Mouse (Mus musculus): ENCODE measurements around the gene Wipf2. TPM values are rescaled to one million over a fixed set of nuclear protein-coding genes. Genes with fewer than 3 reads are reported as not detected.
A peak's percentile ranks its signal among the peaks of the same experiment; 100 is the strongest.
"Not testable (repeated sequence)": the region's sequence is repeated elsewhere in the genome, so short reads cannot be mapped to it uniquely, and the experiment has no call there.

The Wipf2 gene
- 4.5 and 5.0 TPM in 2 replicates for polyA plus RNA-seq (2015; fragmentation: Nextera tagmentation; extraction: Ambion mirVana)

DNA sequence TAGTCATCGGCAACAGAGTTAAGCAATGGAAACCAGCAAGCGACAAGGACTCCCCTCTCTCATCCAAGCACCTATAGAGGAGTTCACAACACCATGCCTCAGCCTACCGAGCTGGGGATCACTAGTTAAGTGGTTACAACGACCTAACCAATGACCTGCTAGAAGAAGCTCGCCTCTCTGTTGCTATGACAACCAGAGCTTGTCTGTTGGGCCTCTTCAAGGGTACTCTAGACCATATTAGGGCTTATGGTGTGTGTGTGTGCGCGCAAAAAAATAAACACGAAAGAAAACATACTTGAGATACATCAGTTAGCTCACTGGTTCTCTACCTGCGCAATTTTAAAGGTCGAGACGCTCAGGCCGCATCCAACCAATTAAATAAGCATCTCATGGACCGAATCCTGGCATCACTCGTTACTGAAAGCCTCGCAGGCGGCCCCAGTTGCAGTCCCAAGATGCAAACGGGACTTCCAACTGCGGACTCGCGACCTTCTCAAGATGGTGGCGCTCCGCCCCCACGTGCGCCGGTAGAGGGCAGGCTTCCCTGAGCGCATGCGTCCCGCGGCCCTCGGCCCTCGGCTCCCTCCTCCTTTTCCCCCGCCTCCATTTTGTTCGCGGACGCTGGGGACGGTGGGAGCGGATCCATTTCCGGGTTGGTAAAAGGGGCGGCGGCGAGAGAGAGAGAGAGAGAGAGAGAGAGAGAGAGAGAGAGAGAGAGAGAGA is at the start of gene Wipf2:
TSS of gene Wipf2 (plus strand) at position 611 of the 723 bp plus-strand sequence.
- no peaks in the 10 kb centered on the region for H3K27me3 ChIP-seq (replicated peaks)
- peak within 1 kb of the TSS; percentile 95 for H3K27ac ChIP-seq
- H3K4me2 ChIP-seq: peak within 1 kb of the TSS; percentile 80
- WGBS: 7% methylated on average over 38 of the region's 41 CpGs
- H3K9me3 ChIP-seq: no peaks in the 10 kb centered on the region
- H3K4me3 ChIP-seq (replicated peaks): peak within 1 kb of the TSS; percentile 64
- peaks cover 5% of the 10 kb centered on the region for H3K4me1 ChIP-seq
- peak; percentile 92 for ATAC-seq (ENCODE audit: insufficient read depth, low FRiP score, low read depth)
- peak within 1 kb of the TSS; percentile 74 for H3K9ac ChIP-seq
- H3K36me3 ChIP-seq: peaks cover 9% of the 10 kb centered on the region

GRCm38 (mm10) chr11:98816706-98817239 is 46.7 kb upstream of the Wipf2 start:
- Histone ChIP-seq H3K4me3 (replicated peaks) (no peak overlapping the region), H3K9me3 (no peaks in the 10 kb centered on the region), H3K9ac (no peak overlapping the region), H3K27ac (no peak overlapping the region), H3K4me2 (no peak overlapping the region), H3K36me3 (peaks cover 48% of the 10 kb centered on the region), H3K27me3 (replicated peaks) (no peaks in the 10 kb centered on the region), H3K4me1 (no peaks in the 10 kb centered on the region)
- 84% methylated on average over 1 of the region's 1 CpGs for WGBS
- ATAC-seq (ENCODE audit: insufficient read depth, low FRiP score, low read depth): no peak

DNA sequence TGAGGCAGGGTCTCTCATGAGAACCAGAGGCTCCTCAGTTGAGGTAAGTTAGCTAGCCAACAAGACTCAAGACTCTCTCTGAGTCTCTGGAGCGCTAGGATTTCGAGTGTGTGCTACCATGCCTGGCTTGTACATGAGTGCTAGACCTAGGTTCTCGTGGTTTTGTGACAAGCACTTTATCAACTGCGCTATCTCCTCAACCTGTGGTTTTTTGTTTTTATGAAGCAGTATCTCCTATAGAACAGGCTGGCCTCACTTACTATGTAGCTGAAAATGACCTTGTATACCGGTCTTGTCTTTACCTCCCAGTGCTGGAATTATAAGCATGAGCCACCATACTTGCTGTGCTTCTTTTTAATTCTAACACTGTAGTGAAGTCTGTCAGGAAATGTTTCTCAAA is 42.5 kb upstream of the Wipf2 start:
- H3K9ac ChIP-seq: no peak overlapping the region
- ATAC-seq (ENCODE audit: insufficient read depth, low FRiP score, low read depth): no peak

DNA sequence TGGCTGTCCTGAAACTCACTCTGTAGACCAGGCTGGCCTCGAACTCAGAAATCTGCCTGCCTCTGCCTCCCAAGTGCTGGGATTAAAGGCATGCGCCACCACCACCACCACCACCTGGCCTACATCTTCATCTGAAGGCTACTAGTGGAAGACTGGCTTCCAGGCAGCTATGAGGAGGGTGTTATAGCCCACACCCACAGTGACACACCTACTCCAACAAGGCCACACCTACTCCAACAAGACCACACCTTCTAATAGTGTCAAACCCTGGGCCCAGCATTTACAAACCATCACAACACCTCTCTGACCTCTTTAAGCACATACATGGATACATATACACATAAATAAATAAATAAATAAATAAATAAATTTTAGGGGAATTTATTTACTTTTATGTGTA is 37.4 kb upstream of the Wipf2 start:
- H3K36me3 ChIP-seq: peaks cover 57% of the 10 kb centered on the region
- not testable (repeated sequence) for H3K27ac ChIP-seq; H3K4me1 ChIP-seq; H3K27me3 ChIP-seq (replicated peaks); H3K9ac ChIP-seq; H3K4me2 ChIP-seq; ATAC-seq (ENCODE audit: insufficient read depth, low FRiP score, low read depth); H3K9me3 ChIP-seq; H3K4me3 ChIP-seq (replicated peaks)
- WGBS: 100% methylated on average over 2 of the region's 2 CpGs

More for the DNA sequence above, 42.5 kb upstream of the Wipf2 start:
- Histone ChIP-seq H3K4me1 (no peaks in the 10 kb centered on the region), H3K4me3 (replicated peaks) (no peak overlapping the region), H3K27me3 (replicated peaks) (no peaks in the 10 kb centered on the region), H3K27ac (no peak overlapping the region), H3K4me2 (no peak overlapping the region), H3K36me3 (peaks cover 55% of the 10 kb centered on the region), H3K9me3 (no peaks in the 10 kb centered on the region)
- WGBS: 91% methylated on average over 5 of the region's 5 CpGs

DNA sequence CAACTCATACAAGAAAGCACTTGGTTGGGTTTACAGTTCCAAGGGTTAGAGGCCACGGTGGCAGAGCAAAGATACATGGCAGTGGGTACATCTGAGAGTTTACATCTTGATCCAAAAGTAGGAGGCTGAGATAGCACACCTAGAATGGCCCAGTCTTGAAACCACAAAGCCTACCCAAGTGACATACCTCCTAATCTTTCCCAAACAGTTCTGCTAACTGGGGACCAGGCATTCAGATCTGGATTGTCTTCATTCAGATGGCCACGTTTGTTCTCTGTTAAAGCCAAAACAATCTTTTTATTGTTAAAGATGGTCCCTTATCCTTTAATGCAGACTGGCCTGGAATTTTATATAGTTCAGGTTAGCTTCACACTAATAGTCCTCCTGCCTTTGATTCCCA is 35.6 kb upstream of the Wipf2 start:
- ATAC-seq (ENCODE audit: insufficient read depth, low FRiP score, low read depth): no peak
- peaks cover 61% of the 10 kb centered on the region for H3K36me3 ChIP-seq

DNA sequence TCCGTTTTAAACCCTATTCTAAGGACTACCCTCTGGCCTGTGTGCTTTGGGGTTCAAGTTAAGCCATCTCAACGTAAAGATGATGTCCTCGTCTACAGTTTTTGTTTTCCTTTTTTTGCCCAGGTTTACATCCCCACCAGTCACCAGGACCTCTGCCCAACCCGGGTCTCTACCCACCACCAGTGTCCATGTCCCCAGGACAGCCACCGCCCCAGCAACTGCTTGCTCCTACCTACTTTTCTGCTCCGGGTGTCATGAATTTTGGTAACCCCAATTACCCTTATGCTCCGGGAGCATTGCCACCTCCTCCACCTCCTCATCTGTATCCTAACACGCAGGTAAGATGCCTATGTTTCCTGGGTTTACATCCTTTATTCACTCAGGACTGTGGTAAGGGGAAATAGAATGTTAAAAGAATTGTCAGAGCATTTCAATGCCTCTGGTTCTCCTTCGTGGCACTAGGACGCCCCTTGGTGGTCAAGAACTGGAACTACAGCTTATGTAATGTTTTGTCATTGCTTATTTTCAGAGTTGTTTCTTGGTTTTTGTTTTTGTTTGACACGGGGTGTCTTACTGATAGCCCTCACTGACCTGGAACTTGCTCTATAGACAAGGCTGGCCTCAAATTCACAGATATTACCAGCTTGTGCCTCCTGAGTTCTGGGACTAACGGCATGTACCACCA is 34.2 kb upstream of the Wipf2 start:
- WGBS: 72% methylated on average over 12 of the region's 12 CpGs
- H3K27ac ChIP-seq: no peak overlapping the region
- no peaks in the 10 kb centered on the region for H3K27me3 ChIP-seq (replicated peaks)

More for the DNA sequence above, 35.6 kb upstream of the Wipf2 start:
- no peaks in the 10 kb centered on the region for H3K9me3 ChIP-seq
- H3K4me2 ChIP-seq: no peak overlapping the region
- no peak overlapping the region for H3K27ac ChIP-seq
- H3K4me1 ChIP-seq: no peaks in the 10 kb centered on the region
- H3K9ac ChIP-seq: no peak overlapping the region
- 86% methylated on average over 2 of the region's 2 CpGs for WGBS
- no peak overlapping the region for H3K4me3 ChIP-seq (replicated peaks)
- H3K27me3 ChIP-seq (replicated peaks): no peaks in the 10 kb centered on the region

DNA sequence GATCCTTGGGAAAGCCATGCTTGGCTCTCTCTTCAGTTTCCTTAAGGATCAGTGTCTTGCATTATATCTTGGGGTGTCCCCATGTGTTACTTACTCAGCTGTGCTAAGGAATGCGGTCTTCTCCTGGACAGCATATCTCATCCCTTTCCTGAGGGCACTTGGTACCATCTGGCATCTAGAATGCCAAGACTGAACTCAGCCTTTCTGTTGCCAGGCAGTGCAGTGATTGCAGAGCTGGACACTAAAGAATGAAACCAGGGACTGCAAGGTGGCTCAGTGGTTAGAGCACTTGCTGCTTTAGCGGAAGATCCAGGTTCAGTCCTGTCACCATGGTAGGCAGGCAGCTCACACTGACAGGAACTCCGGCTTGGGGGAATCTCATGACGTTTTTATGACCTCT is 33.6 kb upstream of the Wipf2 start:
- peaks cover 59% of the 10 kb centered on the region for H3K36me3 ChIP-seq

More for the DNA sequence above, 34.2 kb upstream of the Wipf2 start:
- no peak for ATAC-seq (ENCODE audit: insufficient read depth, low FRiP score, low read depth)
- H3K9me3 ChIP-seq: no peaks in the 10 kb centered on the region
- H3K4me2 ChIP-seq: no peak overlapping the region
- H3K4me1 ChIP-seq: no peaks in the 10 kb centered on the region
- H3K4me3 ChIP-seq (replicated peaks): no peak overlapping the region
- no peak overlapping the region for H3K9ac ChIP-seq
- H3K36me3 ChIP-seq: peaks cover 64% of the 10 kb centered on the region

DNA sequence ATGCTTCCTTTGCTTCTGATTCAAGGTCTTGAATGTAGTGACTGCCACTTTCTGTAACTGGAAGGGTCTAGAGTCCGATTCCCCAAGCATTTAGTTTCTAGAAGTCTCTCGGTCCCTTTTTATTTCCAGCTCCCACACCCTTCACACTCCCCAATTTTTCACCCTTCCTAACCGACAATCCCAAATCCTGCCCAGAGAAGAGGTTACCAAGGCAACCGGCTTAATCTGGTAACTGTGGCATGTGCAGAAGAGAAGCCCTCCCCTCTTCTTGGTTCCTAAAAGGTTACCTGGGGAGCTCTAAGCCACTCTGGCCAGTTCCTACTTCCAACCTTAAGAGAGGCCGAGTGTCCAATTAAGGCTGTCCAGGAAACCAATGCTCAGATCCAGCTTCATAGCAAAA is 28.1 kb upstream of the Wipf2 start:
- Histone ChIP-seq H3K4me1 (peaks cover 11% of the 10 kb centered on the region), H3K27me3 (replicated peaks) (0 out of 2 replicates have a peak, but pooled peaks cover 3% of the 10 kb centered on the region), H3K27ac (peak overlapping the region; percentile 51), H3K9me3 (no peaks in the 10 kb centered on the region), H3K4me3 (replicated peaks) (no peak overlapping the region), H3K4me2 (no peak overlapping the region), H3K36me3 (peaks cover 29% of the 10 kb centered on the region), H3K9ac (no peak overlapping the region)
- 57% methylated on average over 5 of the region's 5 CpGs for WGBS
- no peak for ATAC-seq (ENCODE audit: insufficient read depth, low FRiP score, low read depth)

More for the DNA sequence above, 33.6 kb upstream of the Wipf2 start:
- no peaks in the 10 kb centered on the region for H3K4me1 ChIP-seq
- ATAC-seq (ENCODE audit: insufficient read depth, low FRiP score, low read depth): no peak
- H3K4me3 ChIP-seq (replicated peaks): no peak overlapping the region
- no peaks in the 10 kb centered on the region for H3K9me3 ChIP-seq
- no peak overlapping the region for H3K9ac ChIP-seq
- WGBS: 67% methylated on average over 4 of the region's 4 CpGs
- H3K4me2 ChIP-seq: no peak overlapping the region
- no peaks in the 10 kb centered on the region for H3K27me3 ChIP-seq (replicated peaks)
- H3K27ac ChIP-seq: no peak overlapping the region

- WGBS: 47% methylated on average over 3 of the region's 3 CpGs
- H3K9me3 ChIP-seq: no peaks in the 10 kb centered on the region
- no peak overlapping the region for H3K4me3 ChIP-seq (replicated peaks)
- ATAC-seq (ENCODE audit: insufficient read depth, low FRiP score, low read depth): no peak
- no peak overlapping the region for H3K9ac ChIP-seq
- H3K4me1 ChIP-seq: peaks cover 11% of the 10 kb centered on the region
- H3K4me2 ChIP-seq: peak overlapping the region; percentile 89; the same call in 1 of the 2 replicates
- peak overlapping the region; percentile 64 for H3K27ac ChIP-seq
- 0 out of 2 replicates have a peak, but pooled peaks cover 3% of the 10 kb centered on the region for H3K27me3 ChIP-seq (replicated peaks)
- H3K36me3 ChIP-seq: peaks cover 29% of the 10 kb centered on the region
Measured at GRCm38 (mm10) chr11:98835725-98836124, 27.7 kb upstream of the Wipf2 start.

- ATAC-seq (ENCODE audit: insufficient read depth, low FRiP score, low read depth): peak; percentile 30
- peak overlapping the region; percentile 64 for H3K27ac ChIP-seq
Measured at GRCm38 (mm10) chr11:98836128-98836527, 27.3 kb upstream of the Wipf2 start.

DNA sequence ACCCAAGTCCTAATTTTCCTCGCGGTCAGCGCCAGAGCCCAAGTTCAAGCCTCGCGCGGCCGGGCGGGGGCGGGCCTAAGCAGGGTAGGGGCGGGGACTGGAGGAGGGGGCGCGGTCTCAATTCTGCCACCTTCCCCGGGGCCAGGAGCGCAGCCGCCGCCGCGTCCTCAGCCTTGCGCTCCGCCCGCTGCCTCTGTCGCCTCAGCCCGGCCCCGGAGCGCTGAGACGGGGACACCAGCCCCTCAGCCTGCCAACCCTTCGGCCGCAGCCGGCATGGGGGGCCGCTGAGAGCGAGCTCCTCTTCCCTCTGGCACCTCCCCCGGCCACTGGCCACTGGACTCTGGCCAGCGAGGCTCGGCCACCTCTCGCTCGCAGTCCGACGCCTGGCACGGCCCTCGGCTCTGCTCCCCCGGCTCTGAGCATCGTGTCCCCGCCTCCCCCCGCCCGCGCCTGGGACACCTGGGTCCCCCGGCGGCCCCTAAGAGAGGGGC is 26.7 kb upstream of the Wipf2 start, which contains the start of gene Rapgefl1:
TSS of gene Rapgefl1 (plus strand) at position 135 of the 491 bp plus-strand sequence.
- peaks cover 22% of the 10 kb centered on the region for H3K36me3 ChIP-seq
- peak; percentile 88 for ATAC-seq (ENCODE audit: insufficient read depth, low FRiP score, low read depth)
- no peaks in the 10 kb centered on the region for H3K9me3 ChIP-seq
- WGBS: under 1% methylated on average over 47 of the region's 48 CpGs
- H3K4me3 ChIP-seq (replicated peaks): peak within 1 kb of the TSS; percentile 63
- peaks cover 11% of the 10 kb centered on the region for H3K4me1 ChIP-seq
- H3K27ac ChIP-seq: peak within 1 kb of the TSS; percentile 64
- 0 out of 2 replicates have a peak, but pooled peaks cover 3% of the 10 kb centered on the region for H3K27me3 ChIP-seq (replicated peaks)
- peak within 1 kb of the TSS; percentile 74 for H3K9ac ChIP-seq
- peak within 1 kb of the TSS; percentile 89 for H3K4me2 ChIP-seq

More at GRCm38 (mm10) chr11:98836128-98836527, 27.3 kb upstream of the Wipf2 start:
- peak overlapping the region; percentile 89 for H3K4me2 ChIP-seq
- H3K9ac ChIP-seq: no peak overlapping the region
- H3K4me1 ChIP-seq: peaks cover 11% of the 10 kb centered on the region
- no peaks in the 10 kb centered on the region for H3K9me3 ChIP-seq
- 21% methylated on average over 7 of the region's 7 CpGs for WGBS
- peaks cover 27% of the 10 kb centered on the region for H3K36me3 ChIP-seq
- 0 out of 2 replicates have a peak, but pooled peaks cover 3% of the 10 kb centered on the region for H3K27me3 ChIP-seq (replicated peaks)
- peak overlapping the region; percentile 63 for H3K4me3 ChIP-seq (replicated peaks)

Measured in stomach, embryonic 15.5 days (tissue).